Comparison of ENCODE assay signal across 17 mouse cellular contexts in genomic region chr6:126245986-126246385, GRCm38 (mm10).
DNase-seq lines count a peak whose midpoint lies in the region; ATAC-seq and TF ChIP-seq lines count a peak whose summit lies in the region.
"Had no signal": no experiment of that assay in that cellular context is flagged by ENCODE, and none has a peak within 500 bp of the region (broad histone marks: within the 10 kb centered on the region; RNA-seq: fewer than 3 reads in every experiment).

No protein-coding gene starts in this region.

- peak; percentile 23 for DNase-seq in kidney, adult 11 months
- no peak for DNase-seq in kidney, adult 18-20 months
- DNase-seq in kidney, postnatal 25 days: peak; percentile 20 to 52
- DNase-seq in retina, postnatal 1 day: peak; percentile 3
- DNase-seq in thymus, postnatal 4 days: no peak
- DNase-seq in heart, adult 2 months: no peak
- no peak for DNase-seq in urinary bladder, adult 18-20 months (ENCODE audit: low spot score in 2 of 2)
- DNase-seq: adrenal gland, postnatal 14 days; cerebellum, adult 18-20 months; forebrain, postnatal 0 days; gastrocnemius, postnatal 14 days had no signal

- no peak overlapping the region for H3K4me3 ChIP-seq in kidney, embryonic 16.5 days (ENCODE audit: low read length)
- no peak overlapping the region for H3K4me3 ChIP-seq in heart, adult 2 months
- H3K4me3 ChIP-seq: embryonic facial prominence, embryonic 10.5 days; forebrain, embryonic 13.5 days; heart, embryonic 12.5 days; hindbrain, embryonic 10.5 days had no signal

- peak; percentile 87 for ATAC-seq in kidney, embryonic 16.5 days (ENCODE audit: low FRiP score, low TSS enrichment)
- ATAC-seq: activated CD4-positive, CD25-positive, alpha-beta regulatory T cell, adult 4 months; forebrain, embryonic 13.5 days; forebrain, postnatal 0 days had no signal

- H3K36me3 ChIP-seq in kidney, embryonic 16.5 days (ENCODE audit: insufficient read depth, low read length): no peaks in the 10 kb centered on the region
- H3K36me3 ChIP-seq in heart, adult 2 months (ENCODE audit: control insufficient read depth, insufficient read depth, low read length): 0 out of 2 replicates have a peak, but pooled peaks cover 1% of the 10 kb centered on the region
- H3K36me3 ChIP-seq: embryonic facial prominence, embryonic 10.5 days; heart, embryonic 12.5 days; hindbrain, embryonic 10.5 days had no signal

- H3K4me2 ChIP-seq in kidney, embryonic 16.5 days (replicated peaks; ENCODE audit: low read depth, low read length): no peak overlapping the region
- H3K4me2 ChIP-seq: forebrain, embryonic 13.5 days; heart, embryonic 12.5 days had no signal

- no peak for TF ChIP-seq CTCF in heart, adult 2 months (IDR thresholded peaks at IDR 0.05)

- no peaks in the 10 kb centered on the region for H3K27me3 ChIP-seq in kidney, embryonic 16.5 days (ENCODE audit: insufficient read depth, low read length)
- H3K27me3 ChIP-seq in heart, adult 2 months (ENCODE audit: control insufficient read depth, insufficient read depth, low read length): no peaks in the 10 kb centered on the region
- H3K27me3 ChIP-seq: forebrain, embryonic 13.5 days had no signal

- no peak overlapping the region for H3K9ac ChIP-seq in kidney, embryonic 16.5 days (replicated peaks; ENCODE audit: low read length)
- no peak overlapping the region for H3K9ac ChIP-seq in heart, adult 2 months (ENCODE audit: low read depth, low read length)
- H3K9ac ChIP-seq: forebrain, embryonic 13.5 days; forebrain, postnatal 0 days; heart, embryonic 12.5 days had no signal

- H3K79me2 ChIP-seq in heart, adult 2 months (replicated peaks; ENCODE audit: control insufficient read depth, insufficient read depth, low read length): no peaks in the 10 kb centered on the region

- no peaks in the 10 kb centered on the region; the same call in 1 of the 2 replicates for H3K9me3 ChIP-seq in kidney, embryonic 16.5 days (ENCODE audit: low read length)
- H3K9me3 ChIP-seq: embryonic facial prominence, embryonic 10.5 days; forebrain, embryonic 13.5 days; heart, embryonic 12.5 days had no signal

- WGBS in kidney, embryonic 16.5 days: 40% methylated on average over 5 of the region's 5 CpGs
- 73% methylated on average over 5 of the region's 5 CpGs for WGBS in heart, adult 2 months

- H3K4me1 ChIP-seq in kidney, embryonic 16.5 days (ENCODE audit: insufficient read depth, low read length): peaks cover 20% of the 10 kb centered on the region; the same call in 1 of the 2 replicates
- peaks cover 3% of the 10 kb centered on the region; the same call in 1 of the 2 replicates for H3K4me1 ChIP-seq in heart, adult 2 months (ENCODE audit: control insufficient read depth, insufficient read depth, low read length)
- H3K4me1 ChIP-seq: embryonic facial prominence, embryonic 10.5 days; forebrain, embryonic 13.5 days; heart, embryonic 12.5 days; hindbrain, embryonic 10.5 days had no signal

- intact Hi-C loops in heart, adult 2 months (cut with DNase I): no loop called here

- TF ChIP-seq POLR2A in heart, adult 2 months (IDR thresholded peaks at IDR 0.05; ENCODE audit: insufficient read depth, low read depth, low read length): no peak

- no peak for TF ChIP-seq EP300 in heart, adult 2 months (IDR thresholded peaks at IDR 0.05; ENCODE audit: insufficient read depth, low read depth, low read length)

- H3K27ac ChIP-seq in kidney, embryonic 16.5 days (ENCODE audit: low read length): peak overlapping the region; percentile 39
- H3K27ac ChIP-seq in heart, adult 2 months: no peak overlapping the region
- H3K27ac ChIP-seq: embryonic facial prominence, embryonic 10.5 days; forebrain, embryonic 13.5 days; hindbrain, embryonic 10.5 days had no signal

Comparison
In these comparisons a context has a peak if more than half of its experiments do, and no peak if none do; other contexts are left out.
1. DNase-seq: peak in kidney, adult 11 months (single experiment), kidney, postnatal 25 days (2 of 2) and retina, postnatal 1 day (single experiment); none in kidney, adult 18-20 months (single experiment), thymus, postnatal 4 days (single experiment), heart, adult 2 months (0 of 2) and urinary bladder, adult 18-20 months (0 of 2).